Mouse (Mus musculus): ENCODE results near the gene Aif1.

DNA sequence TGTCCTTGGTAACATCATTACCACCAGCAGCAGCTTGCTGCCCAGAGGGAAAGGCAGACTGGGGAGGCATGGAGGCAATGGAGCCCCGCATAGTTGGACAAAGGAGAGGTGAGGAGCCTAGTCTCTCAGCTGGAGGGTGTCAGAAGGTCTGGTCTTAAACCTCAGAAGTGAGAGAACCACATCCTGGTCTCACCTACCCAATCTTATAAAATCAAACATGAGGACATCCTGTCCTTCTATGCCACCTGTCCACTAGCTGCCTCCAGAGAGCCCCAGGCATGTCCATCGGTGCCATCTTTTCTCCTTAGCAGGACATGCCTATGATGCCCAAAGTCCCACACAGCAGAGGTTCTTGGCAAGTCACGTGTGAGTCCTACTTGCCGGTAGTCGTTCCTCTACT lies 4.2 kb upstream of the Aif1 start:
- TF ChIP-seq GATA1 (IDR thresholded peaks at IDR 0.05; ENCODE audit: borderline replicate concordance, low read length): no peak
- no peak for TF ChIP-seq FLI1 (IDR thresholded peaks at IDR 0.05; ENCODE audit: low read length)

All from megakaryocyte, embryonic 14.5 days (primary cell).